Mouse (Mus musculus) heart, adult 18-20 months (tissue): ENCODE measurements at regions not wholly inside any gene's neighbourhood (a gene's known extent, or its start where the extent isn't known, plus 50 kb on each side); places are given as distances from the start of the nearest gene placed in this dataset.

Source experiments
- DNase-seq, 2 experiments: peaks; one replicate each; pipeline ENCODE4 v3.0.0; 2021 to 2022; ENCODE audit warnings: mixed read lengths in 1 of 2

DNA sequence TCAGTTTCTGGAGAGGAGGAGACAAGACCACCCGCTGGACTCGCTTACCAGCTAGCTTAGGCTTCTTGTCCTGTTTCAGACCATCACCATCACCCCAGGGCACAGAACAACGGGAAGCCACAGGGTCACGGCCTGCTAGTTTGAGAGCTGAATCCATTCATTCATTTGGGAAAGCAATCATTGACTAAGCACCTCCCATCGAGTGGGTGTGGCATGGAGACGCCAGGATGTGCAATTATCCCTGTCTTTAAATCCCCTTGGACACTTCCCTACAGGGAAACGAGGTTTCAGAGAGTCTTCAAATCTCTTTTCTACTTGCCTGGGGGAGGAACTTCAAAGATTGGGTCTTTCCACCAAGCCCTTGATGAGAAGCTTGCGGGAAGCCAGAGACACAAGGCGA lies 108.7 kb downstream of the 2410131K14Rik start:
- DNase-seq: no peak

- DNase-seq: peak in 1 of 2 experiments; percentile 37
Measured at GRCm38 (mm10) chr5:118354127-118354526, 109.1 kb downstream of the 2410131K14Rik start.

- no peak for DNase-seq
Measured at GRCm38 (mm10) chr5:118354871-118355270, 109.8 kb downstream of the 2410131K14Rik start.

- no peak for DNase-seq
Measured at GRCm38 (mm10) chr5:118355287-118355686, 110.3 kb downstream of the 2410131K14Rik start.

DNA sequence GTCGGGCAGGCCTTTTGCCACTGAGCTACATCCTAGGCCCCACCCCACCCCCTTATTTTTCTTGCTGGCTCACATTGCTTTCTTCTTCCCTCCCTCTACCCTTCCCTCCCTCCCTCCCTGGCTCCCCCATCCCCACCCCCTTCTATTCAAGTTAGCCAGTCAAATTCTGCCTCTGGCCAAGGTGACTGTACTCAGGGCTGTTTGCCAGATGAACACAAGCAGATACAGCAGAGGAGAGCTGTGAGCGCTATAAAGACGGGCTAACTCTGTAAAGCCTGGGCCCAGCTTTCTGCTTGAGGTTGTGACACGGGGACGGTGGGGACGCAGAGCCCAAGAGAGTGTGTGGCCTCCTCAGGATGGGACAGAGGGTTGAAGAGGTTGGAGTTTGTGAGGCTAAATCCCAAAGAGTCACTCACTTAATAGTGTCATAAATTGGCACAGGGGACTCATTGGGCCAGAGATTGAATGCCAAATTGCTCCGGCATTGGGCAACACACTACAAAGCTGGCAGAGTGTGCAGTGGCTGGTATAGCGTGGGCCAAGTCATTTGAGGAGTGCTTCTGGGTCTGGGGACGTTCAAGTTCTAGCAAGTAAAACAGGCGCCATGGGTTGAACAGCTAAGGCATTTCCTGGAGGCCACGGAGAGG lies 110.8 kb downstream of the 2410131K14Rik start:
- DNase-seq: peak; percentile 60 to 65

DNA sequence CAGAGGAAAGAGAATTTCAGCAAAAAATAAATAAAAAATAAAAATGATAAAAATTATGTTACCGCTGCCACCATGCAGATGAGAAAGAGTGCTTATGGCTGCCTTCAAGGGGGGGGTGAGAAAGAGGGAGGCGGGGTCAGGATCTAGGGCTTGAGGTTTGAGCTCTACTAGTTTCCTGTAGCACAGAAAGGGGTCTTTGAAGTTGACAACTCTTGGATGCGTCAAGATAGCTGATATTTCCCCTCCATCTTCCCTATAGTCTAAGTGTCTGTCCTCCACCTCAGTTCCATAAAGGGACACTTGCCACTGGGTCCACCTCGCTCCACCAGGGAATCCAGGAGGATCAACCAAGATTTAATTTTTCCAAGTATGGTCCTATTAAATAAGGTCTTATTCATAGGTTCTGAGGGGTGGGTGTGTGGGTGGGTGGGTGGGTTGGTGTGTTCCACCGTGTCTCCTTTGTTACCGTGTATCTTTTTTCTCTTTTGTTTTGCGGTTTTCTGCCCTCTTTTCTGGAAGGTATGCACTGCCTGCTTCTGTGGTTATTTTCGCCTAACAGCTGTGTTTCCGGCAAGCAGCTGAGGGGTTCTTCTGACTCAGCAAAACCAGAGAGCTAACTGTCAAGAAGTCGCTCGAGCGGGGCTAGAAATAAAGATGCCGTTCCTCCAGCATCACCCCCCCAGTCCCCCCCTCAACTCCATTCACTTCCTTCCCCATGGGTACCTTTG lies 114.8 kb downstream of the 2410131K14Rik start:
- peak in 1 of 2 experiments; percentile 46 for DNase-seq

DNA sequence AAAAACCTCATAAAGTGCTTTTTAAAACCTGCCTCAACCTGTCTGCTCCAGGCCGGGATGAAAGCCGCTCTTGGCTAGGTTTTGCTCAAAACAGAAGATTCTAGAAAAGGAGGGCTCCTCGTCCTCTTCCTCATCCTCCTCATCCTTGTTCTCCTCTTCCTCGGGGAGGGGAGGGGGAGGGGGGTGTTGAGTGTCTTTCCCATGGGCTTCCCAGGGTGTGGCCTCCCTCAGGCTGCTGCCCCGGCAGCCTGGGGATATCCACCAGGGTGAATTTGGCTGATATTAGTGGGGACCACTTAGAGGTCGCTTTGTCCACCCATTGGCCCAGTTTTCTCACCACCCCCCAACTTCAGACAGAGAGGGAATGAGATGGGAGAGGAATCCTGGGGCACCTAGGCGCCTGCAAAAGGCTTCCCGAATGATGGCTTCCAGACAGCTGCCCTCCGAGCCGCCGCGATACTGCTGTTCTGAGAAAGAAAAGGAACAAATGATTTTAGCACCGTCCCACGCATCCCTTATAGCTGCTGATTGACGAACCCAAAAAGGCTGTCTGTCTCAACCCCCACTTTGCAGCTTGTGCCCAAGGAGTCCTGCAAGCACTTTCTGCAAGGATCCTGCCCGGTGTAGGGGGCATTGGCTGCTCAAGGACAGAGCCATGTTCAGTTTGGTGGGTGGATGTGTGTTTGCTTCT lies 115.5 kb downstream of the 2410131K14Rik start:
- no peak for DNase-seq

DNA sequence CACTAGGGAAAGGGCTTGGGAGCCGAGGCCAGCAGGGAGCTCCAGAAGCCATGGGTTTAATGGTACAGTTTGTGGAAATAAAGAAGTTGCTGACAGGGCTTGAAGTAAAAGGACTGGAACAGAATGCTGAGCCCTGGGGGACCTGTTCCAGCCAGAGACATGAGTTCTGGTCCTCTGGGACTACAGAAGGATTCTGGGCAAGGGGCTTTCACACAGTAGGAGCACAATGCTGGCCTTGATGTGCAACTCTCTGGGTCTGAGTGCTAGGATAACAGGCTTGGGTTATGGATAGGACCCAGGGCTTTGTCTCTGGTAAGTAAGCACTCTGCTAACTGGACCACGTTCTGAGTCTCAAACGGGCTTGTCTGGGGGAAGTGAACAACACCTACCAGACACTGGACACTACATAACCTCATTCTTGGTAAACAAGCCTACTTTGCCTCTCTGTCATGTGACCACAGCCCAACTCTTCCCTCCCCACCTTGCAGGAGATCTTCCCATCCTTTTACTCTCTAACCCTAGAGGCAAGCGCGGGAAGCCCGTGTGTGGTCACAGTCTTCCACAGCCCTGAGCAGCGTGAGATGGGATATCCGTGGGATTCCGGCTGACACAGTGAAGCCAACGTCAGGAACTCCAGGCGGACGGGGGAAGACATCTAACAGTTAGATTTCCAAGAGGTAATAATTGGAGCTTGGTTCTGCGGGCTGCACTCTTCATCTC lies 116.3 kb downstream of the 2410131K14Rik start:
- no peak for DNase-seq

- no peak for DNase-seq
Measured at GRCm38 (mm10) chr5:118361853-118362406, 116.9 kb downstream of the 2410131K14Rik start.

- no peak for DNase-seq
Measured at GRCm38 (mm10) chr5:118362738-118363137, 117.7 kb downstream of the 2410131K14Rik start.

DNA sequence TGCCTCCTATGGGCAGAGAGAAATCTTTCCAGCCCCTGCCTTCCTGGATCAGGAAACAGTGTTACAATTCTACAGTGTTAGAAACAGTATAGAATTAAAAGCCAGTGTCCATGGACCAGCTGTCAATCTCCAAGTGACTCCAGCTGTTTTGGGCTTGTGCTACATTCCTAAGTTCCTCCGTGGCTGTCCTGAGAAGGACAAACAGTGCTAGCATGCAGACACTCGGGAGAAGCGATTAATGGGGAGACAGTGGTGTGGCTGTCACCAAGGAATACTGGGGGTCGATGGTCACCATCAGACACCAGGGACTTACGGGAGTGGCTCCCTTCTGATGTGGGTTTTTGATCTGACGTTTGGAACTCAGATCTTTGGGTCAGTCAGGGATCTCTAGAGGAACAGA lies 118.1 kb downstream of the 2410131K14Rik start:
- DNase-seq: no peak

- DNase-seq: no peak
Measured at GRCm38 (mm10) chr5:118364646-118365045, 119.6 kb downstream of the 2410131K14Rik start.

- no peak for DNase-seq
Measured at GRCm38 (mm10) chr5:118365196-118365595, 120.2 kb downstream of the 2410131K14Rik start.

GRCm38 (mm10) chr5:118365651-118366050 lies 120.6 kb downstream of the 2410131K14Rik start:
- no peak for DNase-seq

DNA sequence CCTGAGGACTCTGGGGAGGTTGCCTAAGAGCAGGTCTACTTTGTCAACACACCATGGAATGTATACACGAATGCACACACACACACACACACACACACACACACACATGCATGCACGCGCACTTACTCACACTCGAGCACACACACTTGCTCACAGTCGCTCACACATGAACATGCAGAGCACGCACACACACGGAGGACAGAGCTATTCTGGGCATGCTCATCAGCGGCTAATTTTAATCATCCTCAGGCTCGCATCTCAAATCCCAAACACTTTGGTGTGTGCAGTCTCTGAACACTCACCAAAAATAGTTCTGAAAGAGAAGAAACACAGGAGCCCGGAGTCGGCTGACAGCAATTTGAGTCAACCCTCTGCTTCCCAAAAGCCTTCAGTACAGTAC lies 122.0 kb downstream of the 2410131K14Rik start:
- peak in 1 of 2 experiments; percentile 23 for DNase-seq

GRCm38 (mm10) chr5:118373581-118373981 lies 128.6 kb downstream of the 2410131K14Rik start:
- DNase-seq: peak in 1 of 2 experiments; percentile 44

GRCm38 (mm10) chr5:118374968-118375367 lies 129.9 kb downstream of the 2410131K14Rik start:
- DNase-seq: no peak

GRCm38 (mm10) chr5:118375916-118376315 lies 130.9 kb downstream of the 2410131K14Rik start:
- no peak for DNase-seq

DNA sequence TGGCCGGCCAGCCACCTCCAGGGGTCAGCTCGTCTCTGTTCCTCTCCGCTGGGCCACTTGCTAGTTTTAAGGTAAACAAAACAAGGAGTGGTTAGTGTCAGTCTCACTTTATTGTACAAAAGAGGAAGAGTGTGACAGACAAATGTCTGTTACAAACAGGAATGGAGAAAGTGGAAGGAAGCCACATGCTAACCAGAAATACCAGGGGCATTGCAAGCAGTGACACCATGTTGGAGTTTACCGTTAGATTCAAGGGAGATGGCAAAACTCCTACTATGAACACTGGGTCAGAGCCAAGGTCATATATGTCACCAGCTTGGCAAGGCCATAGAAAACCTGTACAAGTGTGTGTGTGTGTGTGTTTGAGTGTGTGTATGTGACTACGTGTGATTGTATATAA lies 131.5 kb downstream of the 2410131K14Rik start:
- no peak for DNase-seq

GRCm38 (mm10) chr5:118377402-118377848 lies 132.4 kb downstream of the 2410131K14Rik start:
- DNase-seq: peak in 1 of 2 experiments; percentile 30

GRCm38 (mm10) chr5:118379245-118380051 lies 134.4 kb downstream of the 2410131K14Rik start:
- no peak for DNase-seq
